Mouse (Mus musculus) bone marrow macrophage, adult 2 months (primary cell): ENCODE data around the gene Rassf1.
A peak's percentile ranks its signal among the peaks of the same experiment; 100 is the strongest.

Source experiments
- CTCF ChIP-seq: IDR thresholded peaks from 2 replicates; pipeline ENCODE4 v1.5.1; 2012; ENCODE audit warnings: low read depth, mild to moderate bottlenecking, low read length, moderate library complexity
- POLR2A ChIP-seq: IDR thresholded peaks from 2 replicates; pipeline ENCODE4 v1.6.1; 2012; ENCODE audit warnings: mild to moderate bottlenecking, low read depth, low read length, borderline replicate concordance

- TF ChIP-seq CTCF (no peak), POLR2A (peak; percentile 45; the same call in 1 of the 2 replicates)
These were observed 3.0 kb downstream of the Rassf1 start for GRCm38 (mm10) chr9:107554319-107554825.
